Mouse (Mus musculus) intestine, embryonic 15.5 days (tissue): Measurements from ENCODE around the gene Il11. TPM values are rescaled to one million over a fixed set of nuclear protein-coding genes. Genes with fewer than 3 reads are reported as not detected.

Source experiments
- ATAC-seq: fragments of 200-750 bp; cut with Nextera tagmentation; 2 replicates; pipeline ENCODE4 v1.8.0; 2017; ENCODE audit warnings: moderate TSS enrichment, moderate library complexity
- H3K27ac ChIP-seq: fragments of 300-500 bp; sonication (generic); 2 replicates; pipeline ENCODE4 v1.5.1; 2015; ENCODE audit warnings: mild to moderate bottlenecking, inconsistent platforms
- H3K27me3 ChIP-seq: fragments of 300-500 bp; sonication (generic); replicated peaks from 2 replicates; pipeline ENCODE4 v1.6.1; 2015; ENCODE audit warnings: inconsistent platforms
- H3K36me3 ChIP-seq: fragments of 300-500 bp; sonication (generic); 2 replicates; pipeline ENCODE4 v1.6.1; 2015; ENCODE audit warnings: inconsistent platforms
- H3K4me1 ChIP-seq: fragments of 300-500 bp; sonication (generic); replicated peaks from 2 replicates; pipeline ENCODE4 v1.6.1; 2015; ENCODE audit warnings: inconsistent platforms
- H3K4me2 ChIP-seq: fragments of 300-500 bp; sonication (generic); replicated peaks from 2 replicates; pipeline ENCODE4 v1.6.1; 2015; ENCODE audit warnings: mild to moderate bottlenecking, inconsistent platforms
- H3K4me3 ChIP-seq: fragments of 300-500 bp; sonication (generic); replicated peaks from 2 replicates; pipeline ENCODE4 v1.5.1; 2015; ENCODE audit warnings: inconsistent platforms
- H3K9ac ChIP-seq: fragments of 300-500 bp; sonication (generic); 2 replicates; pipeline ENCODE4 v1.6.1; 2015; ENCODE audit warnings: inconsistent platforms
- H3K9me3 ChIP-seq: fragments of 300-500 bp; sonication (generic); 2 replicates; pipeline ENCODE4 v1.6.1; 2016; ENCODE audit warnings: inconsistent platforms
- WGBS: fragments of 180-500 bp; shearing (Covaris S2); methylation state at CpG from one replicate; pipeline ENCODE4 v1.1.7; 2015; 5-methylcytosine and 5-hydroxymethylcytosine counted together
- polyA plus RNA-seq: library from polyadenylated mRNA; unstranded; fragments of >200 nt; fragmentation: Nextera tagmentation; extraction: Ambion mirVana; gene quantifications from 2 replicates; pipeline ENCODE4 v1.2.1, GENCODE M21; 2015

The Il11 gene
- polyA plus RNA-seq, 1 experiment from 2014 or later, result 0.24 TPM

GRCm38 (mm10) chr7:4732968-4733392 lies 49.7 kb downstream of the Il11 start:
- peak overlapping the region; percentile 48; the same call in 1 of the 2 replicates for H3K27ac ChIP-seq
- peak; percentile 97 for ATAC-seq
- WGBS, result 39% methylated on average over 6 of the region's 6 CpGs

GRCm38 (mm10) chr7:4731090-4731489 lies 51.6 kb downstream of the Il11 start:
- Histone ChIP-seq H3K4me2 (no peak overlapping the region), H3K4me1 (no peaks in the 10 kb centered on the region), H3K4me3 (no peak overlapping the region), H3K36me3 (no peaks in the 10 kb centered on the region), H3K27ac (no peak overlapping the region), H3K27me3 (no peaks in the 10 kb centered on the region), H3K9ac (no peak overlapping the region), H3K9me3 (no peaks in the 10 kb centered on the region)
- no peak for ATAC-seq
- WGBS, result 79% methylated on average over 5 of the region's 5 CpGs

More at GRCm38 (mm10) chr7:4732968-4733392, 49.7 kb downstream of the Il11 start:
- Histone ChIP-seq H3K4me2 (no peak overlapping the region), H3K27me3 (no peaks in the 10 kb centered on the region), H3K9ac (no peak overlapping the region), H3K4me3 (no peak overlapping the region), H3K36me3 (no peaks in the 10 kb centered on the region), H3K9me3 (no peaks in the 10 kb centered on the region), H3K4me1 (no peaks in the 10 kb centered on the region)

- 53% methylated on average over 7 of the region's 7 CpGs for WGBS
- ATAC-seq, result peak; percentile 82
- H3K4me1 ChIP-seq, result peaks cover 5% of the 10 kb centered on the region
- H3K9ac ChIP-seq, result peak within 1 kb of the TSS; percentile 15
- H3K4me3 ChIP-seq, result peak within 1 kb of the TSS; percentile 32
- H3K9me3 ChIP-seq, result no peaks in the 10 kb centered on the region
- peak within 1 kb of the TSS; percentile 64 for H3K4me2 ChIP-seq
- no peaks in the 10 kb centered on the region for H3K27me3 ChIP-seq
- peak within 1 kb of the TSS; percentile 61 for H3K27ac ChIP-seq
- no peaks in the 10 kb centered on the region for H3K36me3 ChIP-seq
These were observed 57.5 kb downstream of the Il11 start, which contains the start of gene Tmem150b for GRCm38 (mm10) chr7:4725169-4725568. TSS of gene Tmem150b (minus strand) at chr7:4725249.

GRCm38 (mm10) chr7:4724359-4724758 lies 58.3 kb downstream of the Il11 start:
- peak overlapping the region; percentile 61 for H3K27ac ChIP-seq
- 27% methylated on average over 3 of the region's 3 CpGs for WGBS
- H3K9me3 ChIP-seq, result no peaks in the 10 kb centered on the region
- peak overlapping the region; percentile 32 for H3K4me3 ChIP-seq
- H3K36me3 ChIP-seq, result no peaks in the 10 kb centered on the region
- H3K4me2 ChIP-seq, result peak overlapping the region; percentile 64
- ATAC-seq, result peak; percentile 16
- H3K27me3 ChIP-seq, result no peaks in the 10 kb centered on the region
- peak overlapping the region; percentile 15 for H3K9ac ChIP-seq
- peaks cover 5% of the 10 kb centered on the region for H3K4me1 ChIP-seq

GRCm38 (mm10) chr7:4723508-4723907 lies 59.2 kb downstream of the Il11 start:
- ATAC-seq, result peak; percentile 36; the same call in 1 of the 2 replicates
- no peak overlapping the region for H3K9ac ChIP-seq
- H3K27ac ChIP-seq, result peak overlapping the region; percentile 61; the same call in 1 of the 2 replicates
- H3K4me2 ChIP-seq, result peak overlapping the region; percentile 64
- WGBS, result 32% methylated on average over 12 of the region's 12 CpGs
- no peaks in the 10 kb centered on the region for H3K36me3 ChIP-seq
- no peaks in the 10 kb centered on the region for H3K9me3 ChIP-seq
- peak overlapping the region; percentile 32 for H3K4me3 ChIP-seq
- H3K4me1 ChIP-seq, result peaks cover 5% of the 10 kb centered on the region
- no peaks in the 10 kb centered on the region for H3K27me3 ChIP-seq

Other genes with a start within 250 kb of the Il11 start
- gene Syt5, start 235.3 kb downstream of the Il11 start, polyA plus RNA-seq, result 7.3 and 7.7 TPM in 2 replicates
- 1.1 and 1.6 TPM in 2 replicates for gene Ptprh, start 178.8 kb downstream of the Il11 start, polyA plus RNA-seq
- gene Tmem86b, start 151.4 kb downstream of the Il11 start, polyA plus RNA-seq, result 9.1 and 11.7 TPM in 2 replicates
- 8.1 and 9.0 TPM in 2 replicates for gene Ppp6r1, start 123.8 kb downstream of the Il11 start, polyA plus RNA-seq
- gene Hspbp1, start 97.8 kb downstream of the Il11 start, polyA plus RNA-seq, result 92.4 and 98.2 TPM in 2 replicates
- gene Brsk1, start 92.3 kb downstream of the Il11 start, polyA plus RNA-seq, result 0.63 and 1.1 TPM in 2 replicates
- 2.2 and 3.6 TPM in 2 replicates for gene Tmem150b, start 57.6 kb downstream of the Il11 start, polyA plus RNA-seq
- gene Kmt5c, start 42.7 kb downstream of the Il11 start, polyA plus RNA-seq, result 63.7 and 66.8 TPM in 2 replicates
- gene Cox6b2, start 29.8 kb downstream of the Il11 start, polyA plus RNA-seq, result 45.5 and 53.0 TPM in 2 replicates
- gene Fam71e2, start 11.6 kb downstream of the Il11 start, polyA plus RNA-seq, result not detected in 2 replicates
- gene Tmem190, start 78 bp upstream of the Il11 start, polyA plus RNA-seq, result 1.1 and 1.8 TPM in 2 replicates
- 40.4 and 40.6 TPM in 2 replicates for gene Tmem238, start 6.8 kb upstream of the Il11 start, polyA plus RNA-seq
- gene Rpl28, start 10.0 kb upstream of the Il11 start, polyA plus RNA-seq, result 328 and 339 TPM in 2 replicates
- 303 and 321 TPM in 2 replicates for gene Ube2s, start 29.7 kb upstream of the Il11 start, polyA plus RNA-seq
- gene Shisa7, start 61.8 kb upstream of the Il11 start, polyA plus RNA-seq, result 0.21 and 0.27 TPM in 2 replicates
- 9.7 and 15.5 TPM in 2 replicates for gene Isoc2b, start 87.4 kb upstream of the Il11 start, polyA plus RNA-seq
- 0.68 and 1.0 TPM in 2 replicates for gene Isoc2a, start 94.3 kb upstream of the Il11 start, polyA plus RNA-seq
- not detected in 2 replicates for gene Gm36210, start 123.7 kb upstream of the Il11 start, polyA plus RNA-seq
- gene Zfp628, start 132.4 kb upstream of the Il11 start, polyA plus RNA-seq, result 2.9 and 3.4 TPM in 2 replicates
- gene Nat14, start 139.2 kb upstream of the Il11 start, polyA plus RNA-seq, result 3.0 and 3.5 TPM in 2 replicates
- gene Ssc5d, start 142.9 kb upstream of the Il11 start, polyA plus RNA-seq, result 2.7 and 3.5 TPM in 2 replicates
- 0.23 and 0.39 TPM in 2 replicates for gene Sbk2, start 181.5 kb upstream of the Il11 start, polyA plus RNA-seq
- gene Sbk3, start 188.3 kb upstream of the Il11 start, polyA plus RNA-seq, result not detected in 2 replicates
- 22.2 and 24.6 TPM in 2 replicates for gene Zfp579, start 213.3 kb upstream of the Il11 start, polyA plus RNA-seq
- 20.2 and 21.4 TPM in 2 replicates for gene Zfp524, start 231.6 kb upstream of the Il11 start, polyA plus RNA-seq
- gene Fiz1, start 231.8 kb upstream of the Il11 start, polyA plus RNA-seq, result 37.0 and 38.5 TPM in 2 replicates
- gene Gm44973, start 232.6 kb upstream of the Il11 start, polyA plus RNA-seq, result 1.6 TPM in 2 replicates
- gene Zfp865, start 237.5 kb upstream of the Il11 start, polyA plus RNA-seq, result 5.5 and 5.6 TPM in 2 replicates
- 13.4 TPM in 2 replicates for gene Ccdc106, start 237.7 kb upstream of the Il11 start, polyA plus RNA-seq